Mouse (Mus musculus): ENCODE results near the gene Il34. TPM values are rescaled to one million over a fixed set of nuclear protein-coding genes. Genes with fewer than 3 reads are reported as not detected.
A peak's percentile ranks its signal among the peaks of the same experiment; 100 is the strongest.

Gene Il34
- polyA plus RNA-seq, 1 experiment = 8.6 TPM

GRCm38 (mm10) chr8:110716075-110716474, 89.6 kb downstream of the Il34 start:
- H3K4me3 ChIP-seq (ENCODE audit: insufficient read depth, poor library complexity, severe bottlenecking) = no peak overlapping the region

GRCm38 (mm10) chr8:110714827-110715519, 90.8 kb downstream of the Il34 start:
- TF ChIP-seq MYOG (IDR thresholded peaks at IDR 0.05; ENCODE audit: control insufficient read depth, extremely low read depth, insufficient read length) (no peak), USF1 (IDR thresholded peaks at IDR 0.05; ENCODE audit: low read depth) (no peak), MAX (IDR thresholded peaks at IDR 0.05) (no peak), CEBPB (IDR thresholded peaks at IDR 0.05; ENCODE audit: low read depth) (no peak), CTCF (IDR thresholded peaks at IDR 0.05; ENCODE audit: control insufficient read depth, insufficient read depth, insufficient read length) (no peak), FOSL1 (IDR thresholded peaks at IDR 0.05; ENCODE audit: insufficient read depth, low read length, poor library complexity, severe bottlenecking) (no peak), MYOD1 (IDR thresholded peaks at IDR 0.05; ENCODE audit: control insufficient read depth, insufficient read length, low read depth) (no peak)
- Histone ChIP-seq H3K27me3 (ENCODE audit: control insufficient read depth, insufficient read depth, insufficient read length) (no peaks in the 10 kb centered on the region), H3K79me3 (ENCODE audit: low read depth) (no peaks in the 10 kb centered on the region), H3K4me3 (ENCODE audit: insufficient read depth, poor library complexity, severe bottlenecking) (no peak overlapping the region), H3ac (ENCODE audit: control insufficient read depth, insufficient read length, low read depth) (no peak overlapping the region), H3K36me3 (ENCODE audit: control insufficient read depth, insufficient read depth) (no peaks in the 10 kb centered on the region), H3K79me2 (ENCODE audit: control insufficient read depth, insufficient read depth) (no peaks in the 10 kb centered on the region)

More at GRCm38 (mm10) chr8:110716075-110716474, 89.6 kb downstream of the Il34 start:
- no peaks in the 10 kb centered on the region for H3K36me3 ChIP-seq (ENCODE audit: control insufficient read depth, insufficient read depth)
- peak overlapping the region; percentile 20 for H3ac ChIP-seq (ENCODE audit: control insufficient read depth, insufficient read length, low read depth)
- no peaks in the 10 kb centered on the region for H3K79me3 ChIP-seq (ENCODE audit: low read depth)
- no peak for TF ChIP-seq MYOD1 (IDR thresholded peaks at IDR 0.05; ENCODE audit: control insufficient read depth, insufficient read length, low read depth)
- TF ChIP-seq MYOG (IDR thresholded peaks at IDR 0.05; ENCODE audit: control insufficient read depth, extremely low read depth, insufficient read length) = no peak
- no peak for TF ChIP-seq CEBPB (IDR thresholded peaks at IDR 0.05; ENCODE audit: low read depth)
- no peak for TF ChIP-seq MAX (IDR thresholded peaks at IDR 0.05)
- no peak for TF ChIP-seq USF1 (IDR thresholded peaks at IDR 0.05; ENCODE audit: low read depth)
- TF ChIP-seq CTCF (IDR thresholded peaks at IDR 0.05; ENCODE audit: control insufficient read depth, insufficient read depth, insufficient read length) = no peak
- no peaks in the 10 kb centered on the region for H3K27me3 ChIP-seq (ENCODE audit: control insufficient read depth, insufficient read depth, insufficient read length)
- H3K79me2 ChIP-seq (ENCODE audit: control insufficient read depth, insufficient read depth) = no peaks in the 10 kb centered on the region

- H3K79me2 ChIP-seq (ENCODE audit: control insufficient read depth, insufficient read depth) = no peaks in the 10 kb centered on the region
- no peaks in the 10 kb centered on the region for H3K79me3 ChIP-seq (ENCODE audit: low read depth)
- no peak overlapping the region for H3K4me3 ChIP-seq (ENCODE audit: insufficient read depth, poor library complexity, severe bottlenecking)
- no peaks in the 10 kb centered on the region for H3K36me3 ChIP-seq (ENCODE audit: control insufficient read depth, insufficient read depth)
- TF ChIP-seq USF1 (IDR thresholded peaks at IDR 0.05; ENCODE audit: low read depth) (no peak), FOSL1 (IDR thresholded peaks at IDR 0.05; ENCODE audit: insufficient read depth, low read length, poor library complexity, severe bottlenecking) (no peak), MYOD1 (IDR thresholded peaks at IDR 0.05; ENCODE audit: control insufficient read depth, insufficient read length, low read depth) (no peak), MAX (IDR thresholded peaks at IDR 0.05) (no peak), MYOG (IDR thresholded peaks at IDR 0.05; ENCODE audit: control insufficient read depth, extremely low read depth, insufficient read length) (no peak), CEBPB (IDR thresholded peaks at IDR 0.05; ENCODE audit: low read depth) (no peak), CTCF (IDR thresholded peaks at IDR 0.05; ENCODE audit: control insufficient read depth, insufficient read depth, insufficient read length) (no peak)
- H3ac ChIP-seq (ENCODE audit: control insufficient read depth, insufficient read length, low read depth) = no peak overlapping the region
- H3K27me3 ChIP-seq (ENCODE audit: control insufficient read depth, insufficient read depth, insufficient read length) = no peaks in the 10 kb centered on the region
Measured at GRCm38 (mm10) chr8:110713073-110713472, 92.7 kb downstream of the Il34 start.

- H3K4me3 ChIP-seq (ENCODE audit: insufficient read depth, poor library complexity, severe bottlenecking) = no peak overlapping the region
- no peak overlapping the region for H3ac ChIP-seq (ENCODE audit: control insufficient read depth, insufficient read length, low read depth)
- H3K79me2 ChIP-seq (ENCODE audit: control insufficient read depth, insufficient read depth) = no peaks in the 10 kb centered on the region
- TF ChIP-seq MYOD1 (IDR thresholded peaks at IDR 0.05; ENCODE audit: control insufficient read depth, insufficient read length, low read depth) = no peak
- no peak for TF ChIP-seq MYOG (IDR thresholded peaks at IDR 0.05; ENCODE audit: control insufficient read depth, extremely low read depth, insufficient read length)
- no peak for TF ChIP-seq CTCF (IDR thresholded peaks at IDR 0.05; ENCODE audit: control insufficient read depth, insufficient read depth, insufficient read length)
- TF ChIP-seq CEBPB (IDR thresholded peaks at IDR 0.05; ENCODE audit: low read depth) = no peak
- TF ChIP-seq FOSL1 (IDR thresholded peaks at IDR 0.05; ENCODE audit: insufficient read depth, low read length, poor library complexity, severe bottlenecking) = no peak
- TF ChIP-seq MAX (IDR thresholded peaks at IDR 0.05) = no peak
- no peak for TF ChIP-seq USF1 (IDR thresholded peaks at IDR 0.05; ENCODE audit: low read depth)
- H3K27me3 ChIP-seq (ENCODE audit: control insufficient read depth, insufficient read depth, insufficient read length) = no peaks in the 10 kb centered on the region
- no peaks in the 10 kb centered on the region for H3K36me3 ChIP-seq (ENCODE audit: control insufficient read depth, insufficient read depth)
- no peaks in the 10 kb centered on the region for H3K79me3 ChIP-seq (ENCODE audit: low read depth)
Measured at GRCm38 (mm10) chr8:110711271-110711934, 94.3 kb downstream of the Il34 start.

GRCm38 (mm10) chr8:110710593-110710992, 95.1 kb downstream of the Il34 start:
- no peaks in the 10 kb centered on the region for H3K36me3 ChIP-seq (ENCODE audit: control insufficient read depth, insufficient read depth)
- TF ChIP-seq USF1 (IDR thresholded peaks at IDR 0.05; ENCODE audit: low read depth) = no peak
- no peak for TF ChIP-seq CEBPB (IDR thresholded peaks at IDR 0.05; ENCODE audit: low read depth)
- TF ChIP-seq MAX (IDR thresholded peaks at IDR 0.05) = no peak
- TF ChIP-seq FOSL1 (IDR thresholded peaks at IDR 0.05; ENCODE audit: insufficient read depth, low read length, poor library complexity, severe bottlenecking) = no peak
- TF ChIP-seq MYOD1 (IDR thresholded peaks at IDR 0.05; ENCODE audit: control insufficient read depth, insufficient read length, low read depth) = no peak
- TF ChIP-seq MYOG (IDR thresholded peaks at IDR 0.05; ENCODE audit: control insufficient read depth, extremely low read depth, insufficient read length) = no peak
- H3K4me3 ChIP-seq (ENCODE audit: insufficient read depth, poor library complexity, severe bottlenecking) = no peak overlapping the region
- H3K79me2 ChIP-seq (ENCODE audit: control insufficient read depth, insufficient read depth) = no peaks in the 10 kb centered on the region
- no peak overlapping the region for H3ac ChIP-seq (ENCODE audit: control insufficient read depth, insufficient read length, low read depth)
- H3K27me3 ChIP-seq (ENCODE audit: control insufficient read depth, insufficient read depth, insufficient read length) = no peaks in the 10 kb centered on the region
- H3K79me3 ChIP-seq (ENCODE audit: low read depth) = no peaks in the 10 kb centered on the region
